Mouse (Mus musculus) embryonic facial prominence, embryonic 15.5 days (tissue): Measurements from ENCODE around the gene Cgnl1. TPM values are rescaled to one million over a fixed set of nuclear protein-coding genes. Genes with fewer than 3 reads are reported as not detected.
"Not testable (repeated sequence)": the region's sequence is repeated elsewhere in the genome, so short reads cannot be mapped to it uniquely, and the experiment has no call there.

Experiments used
- ATAC-seq: fragments of 200-750 bp; cut with Nextera tagmentation; 2 replicates; pipeline ENCODE4 v1.8.0; 2017; ENCODE audit warnings: low read depth, moderate TSS enrichment; ENCODE audit not compliant: insufficient number of reproducible peaks, low FRiP score, low TSS enrichment
- H3K27ac ChIP-seq: fragments of 300-500 bp; sonication (generic); replicated peaks from 2 replicates; pipeline ENCODE4 v1.5.1; 2015; ENCODE audit warnings: mild to moderate bottlenecking, inconsistent platforms
- H3K27me3 ChIP-seq: fragments of 300-500 bp; sonication (generic); 2 replicates; pipeline ENCODE4 v1.6.1; 2015; ENCODE audit warnings: inconsistent platforms
- H3K36me3 ChIP-seq: fragments of 300-500 bp; sonication (generic); 2 replicates; pipeline ENCODE4 v1.6.1; 2015; ENCODE audit warnings: mild to moderate bottlenecking, inconsistent platforms
- H3K4me1 ChIP-seq: fragments of 300-500 bp; sonication (generic); 2 replicates; pipeline ENCODE4 v1.6.1; 2015; ENCODE audit warnings: inconsistent platforms
- H3K4me2 ChIP-seq: fragments of 300-500 bp; sonication (generic); replicated peaks from 2 replicates; pipeline ENCODE4 v1.6.1; 2015; ENCODE audit warnings: mild to moderate bottlenecking, inconsistent platforms
- H3K4me3 ChIP-seq: fragments of 300-500 bp; sonication (generic); replicated peaks from 2 replicates; pipeline ENCODE4 v1.5.1; 2015; ENCODE audit warnings: mild to moderate bottlenecking, inconsistent platforms
- H3K9ac ChIP-seq: fragments of 300-500 bp; sonication (generic); 2 replicates; pipeline ENCODE4 v1.6.1; 2015; ENCODE audit warnings: inconsistent platforms
- H3K9me3 ChIP-seq: fragments of 300-500 bp; sonication (generic); replicated peaks from 2 replicates; pipeline ENCODE4 v1.6.1; 2016; ENCODE audit warnings: inconsistent platforms
- WGBS: fragments of 180-500 bp; shearing (Covaris S2); methylation state at CpG from one replicate; pipeline ENCODE4 v1.1.7; 2015; 5-methylcytosine and 5-hydroxymethylcytosine counted together
- polyA plus RNA-seq: library from polyadenylated mRNA; unstranded; fragments of >200 nt; fragmentation: Nextera tagmentation; extraction: Ambion mirVana; gene quantifications from 2 replicates; pipeline ENCODE4 v1.2.1, GENCODE M21; 2015

Cgnl1 gene
- polyA plus RNA-seq, 1 experiment from 2014 or later, result 10.8 TPM

DNA sequence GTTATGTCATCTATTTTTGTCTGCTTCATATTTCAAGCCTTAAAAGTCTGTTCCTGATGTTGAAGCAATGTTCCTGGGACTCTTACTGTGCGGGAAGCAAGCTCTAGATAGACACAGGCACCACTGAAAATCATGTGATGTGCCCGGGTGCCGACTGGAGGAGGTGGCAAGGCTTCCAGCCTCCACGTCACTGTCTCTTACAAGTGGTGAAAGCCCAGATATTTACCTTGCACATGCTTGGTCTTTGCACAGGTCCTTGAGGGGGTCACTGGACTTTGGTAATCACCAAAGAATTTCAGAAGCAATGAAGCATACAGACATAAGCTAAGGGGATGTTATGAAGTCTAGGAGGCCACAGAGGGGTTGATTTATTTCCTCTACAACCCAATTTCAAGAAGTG lies 149.4 kb downstream of the Cgnl1 start:
- Histone ChIP-seq H3K36me3 (no peaks in the 10 kb centered on the region), H3K4me2 (no peak overlapping the region), H3K27me3 (no peaks in the 10 kb centered on the region), H3K4me1 (0 out of 2 replicates have a peak, but pooled peaks cover 3% of the 10 kb centered on the region), H3K4me3 (no peak overlapping the region), H3K9ac (no peak overlapping the region), H3K27ac (no peak overlapping the region), H3K9me3 (no peaks in the 10 kb centered on the region)
- ATAC-seq, result no peak
- WGBS, result 85% methylated on average over 4 of the region's 4 CpGs

DNA sequence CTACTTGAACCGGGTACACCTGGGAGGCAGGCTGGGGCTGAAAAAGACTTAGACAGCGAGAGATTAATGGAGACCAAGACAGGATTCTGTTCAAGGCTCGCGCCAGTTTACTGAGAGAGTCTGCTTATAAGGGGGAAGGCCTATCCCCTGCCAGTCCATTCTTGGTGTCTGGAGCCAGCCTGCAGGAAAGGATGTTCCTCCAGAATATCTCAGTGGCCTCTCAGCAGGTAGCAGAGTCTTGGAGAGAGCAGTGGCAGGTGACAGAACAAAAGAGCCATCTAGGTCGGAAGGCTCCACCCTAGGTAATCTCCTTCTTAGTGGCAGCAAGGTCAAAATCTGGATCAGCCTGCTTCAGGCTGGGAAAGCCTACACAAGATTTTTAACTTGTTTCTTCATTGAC lies 151.3 kb downstream of the Cgnl1 start:
- not testable (repeated sequence) for H3K27me3 ChIP-seq, ATAC-seq, H3K36me3 ChIP-seq, H3K9ac ChIP-seq, H3K4me1 ChIP-seq, H3K4me2 ChIP-seq, H3K4me3 ChIP-seq, H3K9me3 ChIP-seq, H3K27ac ChIP-seq
- 86% methylated on average over 5 of the region's 5 CpGs for WGBS

DNA sequence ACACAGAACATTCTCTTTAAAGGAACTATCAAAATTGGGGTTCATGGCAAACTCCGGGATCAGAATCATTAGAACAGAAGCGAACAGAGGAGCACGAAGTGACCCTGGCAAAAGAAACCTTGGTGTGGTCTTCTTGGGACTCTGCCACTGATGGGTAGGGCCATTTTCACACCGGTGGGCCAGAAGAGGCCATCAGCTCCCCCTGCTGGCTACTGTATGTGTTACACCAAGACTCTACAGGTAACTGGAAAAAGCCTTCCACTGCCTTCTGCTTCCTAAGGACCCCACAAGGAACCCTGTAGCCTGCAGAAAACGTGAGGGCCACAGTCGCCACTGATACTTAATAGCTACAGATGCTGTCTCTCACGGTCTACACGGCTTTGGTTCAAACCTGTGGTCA lies 154.0 kb downstream of the Cgnl1 start:
- H3K9me3 ChIP-seq, result no peaks in the 10 kb centered on the region
- H3K4me1 ChIP-seq, result no peaks in the 10 kb centered on the region
- ATAC-seq, result no peak
- H3K27me3 ChIP-seq, result no peaks in the 10 kb centered on the region
- H3K9ac ChIP-seq, result no peak overlapping the region
- WGBS, result 49% methylated on average over 8 of the region's 8 CpGs
- no peak overlapping the region for H3K4me2 ChIP-seq
- no peak overlapping the region for H3K27ac ChIP-seq
- no peak overlapping the region for H3K4me3 ChIP-seq
- H3K36me3 ChIP-seq, result no peaks in the 10 kb centered on the region

DNA sequence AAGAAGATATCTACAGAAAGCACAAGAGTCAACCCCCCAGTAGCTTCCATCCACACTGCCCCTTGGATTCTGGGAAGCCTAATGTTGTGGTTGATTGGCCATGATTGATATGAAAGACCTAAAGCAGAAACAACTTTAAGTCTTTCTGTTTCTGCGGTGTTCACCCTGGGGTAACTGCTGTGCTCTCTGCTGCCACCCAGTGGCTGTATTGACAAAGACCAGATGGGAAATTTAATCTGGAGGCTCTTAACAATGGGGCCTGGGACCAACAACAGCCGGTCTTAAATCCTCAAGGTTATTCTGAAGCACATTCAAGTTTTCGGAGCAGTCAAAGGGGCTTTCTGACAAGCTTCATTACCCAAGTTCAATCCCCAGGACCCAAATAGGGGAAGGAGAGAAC lies 155.2 kb downstream of the Cgnl1 start:
- H3K27me3 ChIP-seq, result no peaks in the 10 kb centered on the region
- no peak overlapping the region for H3K9ac ChIP-seq
- 9% methylated on average over 3 of the region's 3 CpGs for WGBS
- H3K4me3 ChIP-seq, result no peak overlapping the region
- no peaks in the 10 kb centered on the region for H3K9me3 ChIP-seq
- no peak; the same call in 1 of the 2 replicates for ATAC-seq
- no peak overlapping the region for H3K4me2 ChIP-seq
- H3K4me1 ChIP-seq, result no peaks in the 10 kb centered on the region
- no peaks in the 10 kb centered on the region for H3K36me3 ChIP-seq
- no peak overlapping the region for H3K27ac ChIP-seq

DNA sequence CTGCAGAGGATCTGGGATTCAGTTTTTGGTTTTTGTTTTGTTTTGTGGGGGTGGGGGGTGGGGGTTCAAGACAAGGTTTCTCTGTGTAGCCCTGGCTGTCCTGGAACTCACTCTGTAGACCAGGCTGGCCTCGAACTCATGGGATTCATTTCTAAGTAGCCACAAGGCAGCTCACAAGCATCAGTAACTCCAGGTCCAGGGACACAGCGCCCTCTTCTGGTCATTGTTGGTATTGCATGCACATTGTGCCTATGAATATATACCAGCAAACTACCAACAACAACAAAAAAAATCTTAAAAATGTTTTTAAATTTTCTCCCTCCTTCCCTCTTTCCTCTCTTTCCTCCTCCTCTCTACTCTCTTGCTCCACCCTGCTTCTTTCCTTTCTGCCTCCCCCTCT lies 156.8 kb downstream of the Cgnl1 start:
- Histone ChIP-seq H3K27me3 (no peaks in the 10 kb centered on the region), H3K4me3 (no peak overlapping the region), H3K4me1 (peaks cover 3% of the 10 kb centered on the region; the same call in 1 of the 2 replicates), H3K4me2 (no peak overlapping the region), H3K9me3 (no peaks in the 10 kb centered on the region), H3K36me3 (no peaks in the 10 kb centered on the region), H3K9ac (no peak overlapping the region), H3K27ac (no peak overlapping the region)
- ATAC-seq, result no peak
- 26% methylated on average over 2 of the region's 2 CpGs for WGBS

DNA sequence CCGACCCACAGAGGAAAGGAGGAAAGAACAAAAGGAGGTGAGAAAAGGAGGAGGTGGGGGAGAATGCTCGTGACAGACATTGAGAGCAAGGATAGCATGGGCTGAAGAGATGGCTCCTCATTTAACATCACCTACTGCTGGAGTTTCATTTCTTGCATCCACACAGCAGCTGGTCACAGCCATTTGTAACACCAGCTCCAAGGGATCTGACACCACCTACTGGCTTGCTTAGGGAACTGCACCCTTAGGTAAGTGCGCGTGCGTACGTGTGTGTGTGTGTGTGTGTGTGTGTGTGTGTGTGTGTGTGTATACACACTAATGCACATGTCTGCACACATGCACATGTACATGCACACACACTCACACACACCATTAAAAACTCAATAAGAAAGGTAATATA lies 158.4 kb downstream of the Cgnl1 start:
- no peak overlapping the region for H3K9ac ChIP-seq
- H3K27ac ChIP-seq, result no peak overlapping the region
- no peaks in the 10 kb centered on the region for H3K27me3 ChIP-seq
- no peak overlapping the region for H3K4me2 ChIP-seq
- H3K4me3 ChIP-seq, result no peak overlapping the region
- ATAC-seq, result no peak
- no peaks in the 10 kb centered on the region for H3K36me3 ChIP-seq
- H3K9me3 ChIP-seq, result no peaks in the 10 kb centered on the region
- 87% methylated on average over 6 of the region's 6 CpGs for WGBS
- H3K4me1 ChIP-seq, result peaks cover 11% of the 10 kb centered on the region; the same call in 1 of the 2 replicates

DNA sequence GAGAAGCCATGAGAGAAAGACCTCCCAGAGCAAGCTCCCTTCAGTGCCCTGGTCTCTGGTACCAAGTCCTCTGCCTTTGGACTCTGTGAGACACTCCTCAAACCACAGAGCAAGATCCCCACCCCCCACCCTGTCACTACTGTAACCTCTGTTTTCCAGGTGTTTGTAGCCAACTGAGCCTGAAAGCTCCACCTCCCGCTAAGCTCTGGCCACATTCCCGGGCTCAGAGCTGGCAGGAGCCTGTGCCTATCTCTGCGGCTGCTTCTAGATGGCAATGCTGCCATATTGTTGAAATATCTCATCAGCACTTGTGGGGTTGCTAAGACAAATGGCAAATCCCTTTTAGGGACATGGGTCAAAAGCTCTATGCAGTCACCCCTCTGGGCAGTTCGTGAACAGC lies 159.5 kb downstream of the Cgnl1 start:
- H3K4me1 ChIP-seq, result peaks cover 11% of the 10 kb centered on the region; the same call in 1 of the 2 replicates
- ATAC-seq, result no peak
- H3K9ac ChIP-seq, result no peak overlapping the region
- H3K9me3 ChIP-seq, result no peaks in the 10 kb centered on the region
- no peak overlapping the region for H3K4me2 ChIP-seq
- 68% methylated on average over 4 of the region's 4 CpGs for WGBS
- H3K4me3 ChIP-seq, result no peak overlapping the region
- no peaks in the 10 kb centered on the region for H3K27me3 ChIP-seq
- H3K27ac ChIP-seq, result no peak overlapping the region
- no peaks in the 10 kb centered on the region for H3K36me3 ChIP-seq

DNA sequence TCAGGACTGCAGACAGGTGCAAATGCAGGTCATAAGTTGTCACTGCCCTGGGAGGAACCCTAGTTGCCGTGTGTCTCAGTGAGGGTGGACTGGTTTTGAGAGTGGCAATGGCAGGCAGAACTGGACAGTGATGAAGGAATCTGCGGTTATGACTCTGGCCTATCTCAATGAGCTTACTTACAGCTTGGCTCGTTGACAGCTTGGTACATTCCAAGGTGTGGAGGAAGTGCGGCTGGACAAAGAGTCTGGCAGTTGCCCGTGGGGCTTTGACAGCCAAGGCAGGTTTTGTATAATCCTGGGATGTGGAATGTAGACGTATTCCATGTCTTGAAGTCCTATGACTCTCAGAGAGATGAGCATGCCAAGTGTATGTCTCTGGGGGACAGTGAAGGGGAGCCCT lies 162.4 kb downstream of the Cgnl1 start:
- Histone ChIP-seq H3K4me2 (no peak overlapping the region), H3K36me3 (no peaks in the 10 kb centered on the region), H3K27me3 (no peaks in the 10 kb centered on the region), H3K27ac (no peak overlapping the region), H3K9me3 (no peaks in the 10 kb centered on the region), H3K9ac (no peak overlapping the region), H3K4me3 (no peak overlapping the region), H3K4me1 (peaks cover 11% of the 10 kb centered on the region; the same call in 1 of the 2 replicates)
- no peak for ATAC-seq
- 54% methylated on average over 6 of the region's 6 CpGs for whole genome bisulfite sequencing

DNA sequence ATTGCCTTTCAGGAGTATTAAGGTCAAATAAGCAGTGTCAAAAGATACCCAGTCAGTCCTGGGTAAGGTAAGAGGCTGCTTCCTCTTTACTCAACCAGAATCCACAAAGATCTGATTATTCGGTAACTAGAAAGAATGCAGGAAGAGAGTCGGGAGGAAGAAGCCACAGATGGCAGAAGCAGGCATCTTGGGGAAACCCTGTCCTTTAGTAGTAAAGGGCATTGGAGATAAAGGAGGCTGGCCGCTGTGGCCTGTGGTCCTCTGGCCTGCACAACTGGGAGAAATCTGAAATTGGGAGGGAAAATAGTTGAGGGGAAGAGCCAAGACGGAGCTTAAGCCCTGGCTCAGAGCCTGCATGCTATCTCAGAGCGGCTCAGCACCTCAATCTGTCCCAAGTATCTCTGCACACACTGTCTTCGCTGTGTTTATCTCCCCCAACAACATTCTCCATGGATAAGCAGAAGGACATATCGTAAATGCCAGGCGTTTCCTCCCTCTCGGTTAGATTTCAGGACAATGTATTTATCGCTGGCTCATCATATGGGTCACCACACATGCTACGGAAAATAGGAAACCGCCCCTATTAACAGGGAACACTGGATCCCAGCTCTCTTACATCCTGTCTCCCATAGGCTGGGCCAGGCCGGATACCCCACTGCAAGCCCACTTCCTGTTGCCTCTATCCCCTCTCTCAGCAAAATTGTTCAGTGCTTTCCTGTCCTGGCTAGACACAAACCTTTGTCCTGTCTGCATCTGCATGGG lies 164.9 kb downstream of the Cgnl1 start:
- WGBS, result 67% methylated on average over 13 of the region's 13 CpGs
- peaks cover 11% of the 10 kb centered on the region; the same call in 1 of the 2 replicates for H3K4me1 ChIP-seq
- no peak for ATAC-seq
- H3K9me3 ChIP-seq, result no peaks in the 10 kb centered on the region
- no peak overlapping the region for H3K9ac ChIP-seq
- no peak overlapping the region for H3K4me3 ChIP-seq
- H3K27ac ChIP-seq, result no peak overlapping the region; the same call in 1 of the 2 replicates
- H3K27me3 ChIP-seq, result no peaks in the 10 kb centered on the region
- H3K4me2 ChIP-seq, result no peak overlapping the region
- H3K36me3 ChIP-seq, result no peaks in the 10 kb centered on the region

DNA sequence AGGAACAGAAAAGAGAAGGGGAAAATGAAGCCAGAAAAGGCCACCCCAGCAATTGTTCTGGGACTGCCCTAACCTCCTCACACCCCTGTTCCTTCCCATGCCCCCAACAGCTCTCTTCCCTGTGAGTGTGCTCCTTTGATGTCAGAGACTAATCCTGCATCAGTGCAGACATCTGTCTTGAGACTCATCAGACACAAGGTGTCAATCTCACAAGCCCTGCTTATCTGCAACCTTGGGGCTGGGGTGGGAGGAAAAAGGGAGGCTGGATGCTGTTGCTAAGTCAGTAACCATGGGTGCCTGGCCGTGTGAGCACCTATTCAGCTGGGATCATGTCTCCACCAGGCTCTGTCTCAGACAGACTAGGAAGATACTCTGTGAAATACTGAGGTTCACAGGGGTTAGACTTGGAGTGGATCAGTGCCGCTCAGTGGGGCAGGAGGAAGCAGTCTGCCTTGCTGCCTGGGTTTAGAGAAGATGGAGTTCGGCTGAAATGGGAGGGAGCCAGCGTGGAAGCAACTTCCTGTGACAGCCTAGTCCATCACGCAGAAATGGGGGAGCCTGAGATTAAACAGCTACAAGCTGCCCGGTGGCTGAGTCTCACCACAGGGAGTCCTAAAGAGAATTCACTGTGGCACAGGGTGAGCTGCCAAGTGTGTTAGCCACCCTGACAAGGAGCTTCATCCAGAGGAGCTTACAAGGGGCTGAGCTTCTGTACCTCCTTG lies 166.3 kb downstream of the Cgnl1 start:
- H3K36me3 ChIP-seq, result no peaks in the 10 kb centered on the region
- H3K4me2 ChIP-seq, result no peak overlapping the region
- no peak overlapping the region for H3K4me3 ChIP-seq
- H3K27me3 ChIP-seq, result no peaks in the 10 kb centered on the region
- no peak overlapping the region for H3K27ac ChIP-seq
- no peak for ATAC-seq
- no peaks in the 10 kb centered on the region for H3K9me3 ChIP-seq
- H3K9ac ChIP-seq, result no peak overlapping the region
- 40% methylated on average over 6 of the region's 6 CpGs for WGBS
- peaks cover 11% of the 10 kb centered on the region; the same call in 1 of the 2 replicates for H3K4me1 ChIP-seq

DNA sequence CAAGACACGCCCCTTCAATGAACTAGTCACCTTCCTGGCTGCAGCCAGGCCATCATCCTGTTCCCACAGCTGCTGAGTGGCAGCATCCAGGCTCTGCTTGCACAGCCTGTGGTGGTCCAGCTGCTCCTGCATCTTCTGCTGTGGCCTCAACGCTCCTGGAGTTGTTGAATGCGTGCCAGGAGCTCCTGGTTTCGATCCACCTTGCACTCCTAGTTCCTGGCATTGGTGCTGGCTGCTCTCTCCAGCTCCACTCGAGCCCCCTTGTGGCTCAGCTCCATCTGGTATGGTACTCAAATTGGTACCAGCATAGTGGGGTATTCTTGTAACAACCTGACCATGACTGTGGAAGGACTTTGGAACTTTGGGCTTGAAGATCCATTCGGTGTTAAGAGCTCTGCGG lies 171.5 kb downstream of the Cgnl1 start:
- Histone ChIP-seq H3K9me3 (no peaks in the 10 kb centered on the region), H3K4me1 (0 out of 2 replicates have a peak, but pooled peaks cover 4% of the 10 kb centered on the region), H3K4me3 (no peak overlapping the region), H3K9ac (no peak overlapping the region), H3K36me3 (no peaks in the 10 kb centered on the region), H3K4me2 (no peak overlapping the region), H3K27me3 (no peaks in the 10 kb centered on the region), H3K27ac (no peak overlapping the region)
- 69% methylated on average over 7 of the region's 7 CpGs for WGBS
- ATAC-seq, result no peak
